Mouse (Mus musculus): ENCODE measurements at regions not wholly inside any gene's neighbourhood (a gene's known extent, or its start where the extent isn't known, plus 50 kb on each side); places are given as distances from the start of the nearest gene placed in this dataset.
A peak's percentile ranks its signal among the peaks of the same experiment; 100 is the strongest.

GRCm38 (mm10) chr1:40993327-40993726 is 187.9 kb downstream of the Tmem182 start:
- Histone ChIP-seq H3K4me2 (replicated peaks) (no peak overlapping the region), H3K9me3 (no peaks in the 10 kb centered on the region), H3K4me3 (no peak overlapping the region), H3K9ac (no peak overlapping the region), H3K36me3 (no peaks in the 10 kb centered on the region), H3K27me3 (no peaks in the 10 kb centered on the region), H3K4me1 (no peaks in the 10 kb centered on the region), H3K27ac (no peak overlapping the region)
- WGBS: 75% methylated on average over 4 of the region's 4 CpGs
- ATAC-seq (ENCODE audit: insufficient number of reproducible peaks, insufficient read depth, low FRiP score, low TSS enrichment): no peak

DNA sequence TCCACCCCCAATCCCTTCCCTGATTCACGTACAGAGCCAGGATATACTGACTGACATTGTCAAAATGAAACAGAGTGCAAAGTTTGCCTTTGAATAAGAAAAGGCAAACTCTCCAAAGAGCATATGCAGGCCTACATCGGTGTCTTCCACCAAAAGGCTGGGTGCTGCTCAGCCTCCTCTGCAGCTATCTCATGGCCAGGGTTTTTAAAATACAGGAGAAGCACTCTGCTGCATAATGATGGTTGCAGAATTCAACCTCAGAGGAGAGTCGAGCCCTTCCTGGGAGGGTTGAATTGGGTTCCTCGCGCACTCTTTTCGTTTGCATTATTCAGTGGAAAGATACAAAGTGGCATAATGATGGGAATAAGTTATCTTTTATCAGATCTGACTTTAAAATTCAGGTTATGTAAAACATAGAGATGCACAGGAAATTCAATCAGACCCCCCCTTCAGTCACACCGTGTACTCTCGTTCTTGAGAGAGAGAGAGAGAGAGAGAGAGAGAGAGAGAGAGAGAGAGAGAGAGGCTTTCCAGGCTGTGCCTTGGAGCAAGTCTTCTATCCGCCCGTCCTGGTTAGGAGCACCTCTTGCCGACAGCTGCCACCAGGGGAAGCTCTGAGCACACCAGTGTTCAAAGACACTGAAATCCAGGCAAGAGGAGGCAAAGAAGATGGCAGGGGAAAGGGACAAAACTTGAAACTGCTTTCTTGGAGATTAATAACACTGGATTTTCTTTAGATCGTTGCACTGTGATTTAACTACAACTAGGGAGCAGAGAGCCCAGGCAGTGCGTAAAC is 196.0 kb downstream of the Tmem182 start:
- Histone ChIP-seq H3K4me1 (peaks cover 10% of the 10 kb centered on the region), H3K9ac (no peak overlapping the region), H3K4me2 (replicated peaks) (no peak overlapping the region), H3K27me3 (no peaks in the 10 kb centered on the region), H3K36me3 (no peaks in the 10 kb centered on the region), H3K27ac (no peak overlapping the region; the same call in 1 of the 2 replicates), H3K4me3 (no peak overlapping the region), H3K9me3 (no peaks in the 10 kb centered on the region)
- 50% methylated on average over 13 of the region's 13 CpGs for WGBS
- ATAC-seq (ENCODE audit: insufficient number of reproducible peaks, insufficient read depth, low FRiP score, low TSS enrichment): no peak

GRCm38 (mm10) chr1:41002006-41002405 is 196.6 kb downstream of the Tmem182 start:
- no peaks in the 10 kb centered on the region for H3K36me3 ChIP-seq
- no peak overlapping the region for H3K9ac ChIP-seq
- H3K4me2 ChIP-seq (replicated peaks): no peak overlapping the region
- peaks cover 13% of the 10 kb centered on the region for H3K4me1 ChIP-seq
- 41% methylated on average over 9 of the region's 9 CpGs for WGBS
- no peak overlapping the region; the same call in 1 of the 2 replicates for H3K27ac ChIP-seq
- H3K9me3 ChIP-seq: no peaks in the 10 kb centered on the region
- no peaks in the 10 kb centered on the region for H3K27me3 ChIP-seq
- no peak overlapping the region for H3K4me3 ChIP-seq
- no peak for ATAC-seq (ENCODE audit: insufficient number of reproducible peaks, insufficient read depth, low FRiP score, low TSS enrichment)

GRCm38 (mm10) chr1:41026943-41027342 is 221.5 kb downstream of the Tmem182 start:
- H3K27ac ChIP-seq: no peak overlapping the region
- no peak overlapping the region for H3K9ac ChIP-seq
- WGBS: 79% methylated on average over 4 of the region's 4 CpGs
- H3K9me3 ChIP-seq: no peaks in the 10 kb centered on the region
- no peaks in the 10 kb centered on the region for H3K4me1 ChIP-seq
- no peak overlapping the region for H3K4me2 ChIP-seq (replicated peaks)
- no peak overlapping the region for H3K4me3 ChIP-seq
- H3K27me3 ChIP-seq: no peaks in the 10 kb centered on the region
- no peaks in the 10 kb centered on the region for H3K36me3 ChIP-seq
- ATAC-seq (ENCODE audit: insufficient number of reproducible peaks, insufficient read depth, low FRiP score, low TSS enrichment): no peak

GRCm38 (mm10) chr1:41027540-41027978 is 222.2 kb downstream of the Tmem182 start:
- Histone ChIP-seq H3K36me3 (no peaks in the 10 kb centered on the region), H3K4me1 (no peaks in the 10 kb centered on the region), H3K4me2 (replicated peaks) (no peak overlapping the region), H3K9ac (no peak overlapping the region), H3K27ac (no peak overlapping the region), H3K9me3 (no peaks in the 10 kb centered on the region), H3K27me3 (no peaks in the 10 kb centered on the region), H3K4me3 (no peak overlapping the region)
- 45% methylated on average over 4 of the region's 4 CpGs for whole genome bisulfite sequencing
- ATAC-seq (ENCODE audit: insufficient number of reproducible peaks, insufficient read depth, low FRiP score, low TSS enrichment): no peak

DNA sequence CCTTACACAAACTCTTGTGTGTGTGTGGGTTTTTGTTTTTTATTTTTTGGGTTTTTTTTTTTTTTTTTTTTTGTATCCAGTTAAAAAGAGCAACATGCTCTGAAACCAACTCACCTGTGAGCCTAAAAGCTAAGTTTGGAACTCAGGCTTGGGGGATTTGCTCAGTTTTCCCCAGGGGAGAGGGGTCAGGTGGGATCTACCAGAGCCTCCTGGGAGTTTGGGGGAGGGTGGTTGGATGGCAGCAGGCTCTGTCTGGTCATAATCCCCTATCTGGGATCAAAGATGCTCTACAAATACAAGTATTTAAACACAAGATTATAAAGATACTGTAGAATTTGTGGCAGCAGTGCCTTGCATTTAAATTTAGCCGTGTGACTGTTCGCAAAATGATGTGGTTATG is 222.6 kb downstream of the Tmem182 start:
- ATAC-seq (ENCODE audit: insufficient number of reproducible peaks, insufficient read depth, low FRiP score, low TSS enrichment): no peak

GRCm38 (mm10) chr1:41035085-41035880 is 229.9 kb downstream of the Tmem182 start:
- peak overlapping the region; percentile 27 for H3K4me2 ChIP-seq (replicated peaks)
- H3K9me3 ChIP-seq: no peaks in the 10 kb centered on the region
- 36% methylated on average over 22 of the region's 22 CpGs for WGBS
- H3K9ac ChIP-seq: no peak overlapping the region
- H3K4me3 ChIP-seq: no peak overlapping the region
- H3K36me3 ChIP-seq: no peaks in the 10 kb centered on the region
- H3K4me1 ChIP-seq: peaks cover 15% of the 10 kb centered on the region; the same call in 1 of the 2 replicates
- H3K27me3 ChIP-seq: no peaks in the 10 kb centered on the region
- no peak for ATAC-seq (ENCODE audit: insufficient number of reproducible peaks, insufficient read depth, low FRiP score, low TSS enrichment)
- H3K27ac ChIP-seq: peak overlapping the region; percentile 46; the same call in 1 of the 2 replicates

More for the DNA sequence above, 222.6 kb downstream of the Tmem182 start:
- no peak overlapping the region for H3K4me2 ChIP-seq (replicated peaks)
- no peak overlapping the region for H3K27ac ChIP-seq
- WGBS: 92% methylated on average over 2 of the region's 2 CpGs
- H3K9ac ChIP-seq: no peak overlapping the region
- H3K36me3 ChIP-seq: no peaks in the 10 kb centered on the region
- H3K27me3 ChIP-seq: no peaks in the 10 kb centered on the region
- no peaks in the 10 kb centered on the region for H3K4me1 ChIP-seq
- H3K4me3 ChIP-seq: no peak overlapping the region
- no peaks in the 10 kb centered on the region for H3K9me3 ChIP-seq

DNA sequence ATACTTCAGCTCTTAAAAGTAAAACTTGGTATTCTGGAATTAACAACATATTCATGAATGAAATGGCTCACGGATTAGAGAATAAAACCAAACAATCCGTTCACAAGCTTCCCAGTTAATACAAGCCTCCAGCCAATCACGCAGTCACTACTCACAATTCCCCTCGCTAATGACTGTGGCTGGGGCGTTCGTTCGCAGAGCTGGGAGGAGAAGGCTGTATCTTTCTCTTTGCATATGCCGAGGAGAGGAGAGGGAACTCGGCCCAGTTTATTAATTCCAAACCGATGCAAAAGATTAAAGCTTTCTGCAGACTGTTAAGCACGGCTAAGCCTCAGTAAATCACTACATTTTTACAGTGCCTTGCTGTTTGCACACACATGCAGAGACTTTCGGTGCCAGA is 231.5 kb downstream of the Tmem182 start:
- H3K4me1 ChIP-seq: peaks cover 15% of the 10 kb centered on the region; the same call in 1 of the 2 replicates
- H3K4me3 ChIP-seq: no peak overlapping the region
- H3K36me3 ChIP-seq: no peaks in the 10 kb centered on the region
- H3K9ac ChIP-seq: no peak overlapping the region
- no peaks in the 10 kb centered on the region for H3K27me3 ChIP-seq
- WGBS: 65% methylated on average over 12 of the region's 12 CpGs
- ATAC-seq (ENCODE audit: insufficient number of reproducible peaks, insufficient read depth, low FRiP score, low TSS enrichment): no peak
- H3K4me2 ChIP-seq (replicated peaks): no peak overlapping the region
- H3K27ac ChIP-seq: no peak overlapping the region
- H3K9me3 ChIP-seq: no peaks in the 10 kb centered on the region

DNA sequence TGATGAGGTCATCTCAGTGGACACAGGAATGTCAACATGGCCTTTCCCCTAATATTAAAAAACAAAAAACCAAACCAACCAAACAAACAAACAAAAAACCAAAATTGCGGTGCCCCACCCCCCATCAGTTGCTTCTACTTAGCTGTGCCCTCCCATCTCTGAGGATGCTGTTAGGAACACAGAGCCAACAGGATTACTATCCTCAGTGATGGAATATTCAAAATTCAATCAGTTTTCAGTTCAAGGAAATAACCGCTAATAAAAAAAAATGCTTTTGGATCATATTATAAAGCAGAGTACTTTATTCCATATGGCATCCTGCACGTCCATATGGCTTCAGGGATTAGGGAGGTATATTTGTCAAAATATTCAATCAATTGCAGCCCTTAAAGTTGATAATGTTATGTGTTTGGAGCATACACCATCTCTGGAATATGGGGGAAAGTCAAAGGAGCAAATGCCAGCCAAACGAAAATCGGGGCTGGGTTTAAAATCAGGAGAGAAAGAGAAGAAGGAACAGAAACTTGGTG is 249.1 kb downstream of the Tmem182 start:
- H3K4me1 ChIP-seq: peaks cover 3% of the 10 kb centered on the region; the same call in 1 of the 2 replicates
- H3K9ac ChIP-seq: no peak overlapping the region
- no peak for ATAC-seq (ENCODE audit: insufficient number of reproducible peaks, insufficient read depth, low FRiP score, low TSS enrichment)
- H3K36me3 ChIP-seq: no peaks in the 10 kb centered on the region
- H3K27me3 ChIP-seq: no peaks in the 10 kb centered on the region
- WGBS: 79% methylated on average over 5 of the region's 5 CpGs
- H3K4me2 ChIP-seq (replicated peaks): no peak overlapping the region
- H3K27ac ChIP-seq: no peak overlapping the region
- no peak overlapping the region for H3K4me3 ChIP-seq
- H3K9me3 ChIP-seq: no peaks in the 10 kb centered on the region

GRCm38 (mm10) chr1:41055761-41056160 is 250.4 kb downstream of the Tmem182 start:
- Histone ChIP-seq H3K4me1 (peaks cover 3% of the 10 kb centered on the region; the same call in 1 of the 2 replicates), H3K4me2 (replicated peaks) (no peak overlapping the region), H3K9me3 (no peaks in the 10 kb centered on the region), H3K9ac (no peak overlapping the region), H3K27ac (peak overlapping the region; percentile 23; the same call in 1 of the 2 replicates), H3K36me3 (no peaks in the 10 kb centered on the region), H3K4me3 (no peak overlapping the region), H3K27me3 (no peaks in the 10 kb centered on the region)
- ATAC-seq (ENCODE audit: insufficient number of reproducible peaks, insufficient read depth, low FRiP score, low TSS enrichment): no peak
- WGBS: 64% methylated on average over 10 of the region's 10 CpGs

DNA sequence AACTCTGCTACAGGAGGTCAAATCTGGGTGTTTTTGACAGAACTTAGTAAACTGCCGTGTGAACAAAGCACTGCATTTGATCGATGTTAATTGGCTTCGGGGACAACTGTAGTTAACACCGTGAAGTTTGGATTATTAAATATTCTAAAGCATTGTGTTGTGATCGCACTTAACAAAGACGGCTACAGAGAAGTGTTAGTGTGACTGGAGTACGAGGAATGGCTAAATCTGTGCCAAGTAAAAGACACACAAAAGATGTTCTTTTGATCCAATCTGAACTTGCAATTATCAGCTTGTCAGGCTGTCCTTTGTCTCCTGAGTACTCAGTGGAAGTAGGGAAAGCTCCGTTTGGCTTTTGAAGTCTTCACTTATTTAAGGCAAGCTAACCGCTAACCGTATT is 259.7 kb downstream of the Tmem182 start:
- WGBS: 85% methylated on average over 10 of the region's 10 CpGs
- Histone ChIP-seq H3K9me3 (0 out of 2 replicates have a peak, but pooled peaks cover under 1% of the 10 kb centered on the region), H3K4me2 (replicated peaks) (no peak overlapping the region), H3K4me1 (no peaks in the 10 kb centered on the region), H3K27ac (no peak overlapping the region), H3K27me3 (no peaks in the 10 kb centered on the region), H3K36me3 (no peaks in the 10 kb centered on the region), H3K4me3 (no peak overlapping the region), H3K9ac (no peak overlapping the region)
- no peak for ATAC-seq (ENCODE audit: insufficient number of reproducible peaks, insufficient read depth, low FRiP score, low TSS enrichment)

All from embryonic facial prominence, embryonic 12.5 days (tissue).